Mouse (Mus musculus) CH12.LX (cell line): Measurements from ENCODE around the gene Apba3. TPM values are rescaled to one million over a fixed set of nuclear protein-coding genes. Genes with fewer than 3 reads are reported as not detected.
A peak's percentile ranks its signal among the peaks of the same experiment; 100 is the strongest.

ENCODE experiments used
- DNase-seq: peaks from one replicate; pipeline ENCODE4 v3.0.0-alpha.2; 2013; ENCODE audit errors: extremely low read depth
- H3K27ac ChIP-seq: 2 replicates; pipeline ENCODE4 v1.5.1; 2012; ENCODE audit warnings: low read depth, mild to moderate bottlenecking, control low read depth, moderate library complexity; ENCODE audit not compliant: insufficient read depth
- H3K27me3 ChIP-seq: replicated peaks from 2 replicates; pipeline ENCODE3; 2012; ENCODE audit warnings: inconsistent platforms
- H3K36me3 ChIP-seq, 2 experiments: replicated peaks in 1 of 2; 2 replicates each; pipeline versions ENCODE3 to v1.6.1; 2012; ENCODE audit warnings: inconsistent platforms in 1 of 2, low read length in 1 of 2, mild to moderate bottlenecking in 1 of 2, mixed read lengths in 1 of 2, moderate library complexity in 1 of 2; ENCODE audit not compliant: control insufficient read depth in 1 of 2, insufficient read depth in 1 of 2
- H3K4me1 ChIP-seq, 2 experiments: 2 replicates each; pipeline ENCODE4 v1.6.1; 2012; ENCODE audit warnings: inconsistent platforms in 1 of 2, moderate library complexity in 1 of 2; ENCODE audit not compliant: insufficient read depth in 2 of 2, control insufficient read depth in 1 of 2
- H3K4me2 ChIP-seq: 2 replicates; pipeline ENCODE4 v1.6.1; 2012; ENCODE audit warnings: low read depth, mild to moderate bottlenecking, control low read depth; ENCODE audit not compliant: poor library complexity, insufficient read depth, severe bottlenecking
- H3K4me3 ChIP-seq, 3 experiments: fragments of 150-350 bp in 1 of 3; sonication (generic) in 1 of 3; replicated peaks in 1 of 3; 2 replicates each; pipeline versions ENCODE3 to v1.5.1; 2011 to 2012; ENCODE audit warnings: low read depth in 2 of 3, low read length in 2 of 3, mild to moderate bottlenecking in 2 of 3, moderate library complexity in 2 of 3, control low read depth in 1 of 3, improper control_type of control experiment in 1 of 3, inconsistent platforms in 1 of 3, mixed read lengths in 1 of 3; ENCODE audit not compliant: poor library complexity in 1 of 3
- H3K79me2 ChIP-seq: replicated peaks from 2 replicates; pipeline ENCODE4 v1.6.1; 2012; ENCODE audit warnings: mild to moderate bottlenecking, moderate library complexity; ENCODE audit not compliant: control insufficient read depth, poor library complexity, insufficient read depth, severe bottlenecking; ENCODE audit errors: extremely low read depth
- H3K9ac ChIP-seq: 2 replicates; pipeline ENCODE4 v1.6.1; 2012; ENCODE audit warnings: low read depth, mild to moderate bottlenecking, control low read depth, moderate library complexity; ENCODE audit not compliant: insufficient read depth
- H3K9me3 ChIP-seq: replicated peaks from 2 replicates; pipeline ENCODE3; 2012; ENCODE audit warnings: low read length, inconsistent platforms, mixed read lengths
- CHD2 ChIP-seq: IDR thresholded peaks from 2 replicates; pipeline ENCODE4 v1.6.1; 2011; ENCODE audit warnings: low read length, improper control_type of control experiment
- CTCF ChIP-seq, 2 experiments: IDR thresholded peaks in 1 of 2; conservative IDR thresholded peaks in 1 of 2; 2 replicates each; pipeline ENCODE4 v1.5.1; 2011 to 2012; ENCODE audit warnings: low read depth in 2 of 2, low read length in 2 of 2, improper control_type of control experiment in 1 of 2, inconsistent platforms in 1 of 2, mild to moderate bottlenecking in 1 of 2, moderate library complexity in 1 of 2
- E2F4 ChIP-seq: IDR thresholded peaks from 2 replicates; pipeline ENCODE4 v1.6.1; 2011; ENCODE audit warnings: low read depth, low read length, improper control_type of control experiment; ENCODE audit not compliant: insufficient replicate concordance
- ELF1 ChIP-seq: IDR thresholded peaks from 2 replicates; pipeline ENCODE4 v1.6.1; 2014; ENCODE audit warnings: low read depth, mild to moderate bottlenecking, inconsistent platforms, low read length, improper control_type of control experiment
- GABPA ChIP-seq: IDR thresholded peaks from 2 replicates; pipeline ENCODE4 v1.6.1; 2012; ENCODE audit warnings: low read depth, low read length, improper control_type of control experiment, inconsistent platforms; ENCODE audit not compliant: insufficient replicate concordance
- HCFC1 ChIP-seq: IDR thresholded peaks from 2 replicates; pipeline ENCODE4 v1.6.1; 2012; ENCODE audit warnings: low read depth, mild to moderate bottlenecking, inconsistent platforms, low read length, improper control_type of control experiment
- IRF4 ChIP-seq: IDR thresholded peaks from 2 replicates; pipeline ENCODE4 v1.6.1; 2014; ENCODE audit warnings: low read depth, mild to moderate bottlenecking, inconsistent platforms, low read length, improper control_type of control experiment
- JUN ChIP-seq: IDR thresholded peaks from 2 replicates; pipeline ENCODE4 v1.6.1; 2011; ENCODE audit warnings: low read depth, mild to moderate bottlenecking, low read length, improper control_type of control experiment, moderate library complexity; ENCODE audit not compliant: insufficient read depth
- MAX ChIP-seq: IDR thresholded peaks from 2 replicates; pipeline ENCODE4 v1.6.1; 2011; ENCODE audit warnings: low read length, improper control_type of control experiment
- MEF2A ChIP-seq: IDR thresholded peaks from 2 replicates; pipeline ENCODE4 v1.6.1; 2014; ENCODE audit warnings: low read depth, mild to moderate bottlenecking, inconsistent platforms, low read length, improper control_type of control experiment, borderline replicate concordance
- MYC ChIP-seq: IDR thresholded peaks from 2 replicates; pipeline ENCODE4 v1.6.1; 2011; ENCODE audit warnings: low read depth, mild to moderate bottlenecking, improper control_type of control experiment, low read length
- POLR2A ChIP-seq: IDR thresholded peaks from 2 replicates; pipeline ENCODE4 v1.6.1; 2011; ENCODE audit warnings: low read depth, mild to moderate bottlenecking, improper control_type of control experiment, low read length
- POLR2AphosphoS2 ChIP-seq: IDR thresholded peaks from 2 replicates; pipeline ENCODE4 v1.6.1; 2011; ENCODE audit warnings: low read depth, low read length, improper control_type of control experiment
- RAD21 ChIP-seq: IDR thresholded peaks from 2 replicates; pipeline ENCODE4 v1.6.1; 2011; ENCODE audit warnings: low read depth, mild to moderate bottlenecking, low read length, improper control_type of control experiment, moderate library complexity
- SIN3A ChIP-seq: IDR thresholded peaks from 2 replicates; pipeline ENCODE4 v1.6.1; 2012; ENCODE audit warnings: low read length, improper control_type of control experiment, inconsistent platforms
- TCF12 ChIP-seq: IDR thresholded peaks from 2 replicates; pipeline ENCODE4 v1.6.1; 2014; ENCODE audit warnings: low read depth, mild to moderate bottlenecking, inconsistent platforms, low read length, improper control_type of control experiment
- UBTF ChIP-seq: IDR thresholded peaks from 2 replicates; pipeline ENCODE4 v1.6.1; 2012; ENCODE audit warnings: low read depth, mild to moderate bottlenecking, inconsistent platforms, low read length, improper control_type of control experiment, moderate library complexity
- USF2 ChIP-seq: conservative IDR thresholded peaks from 2 replicates; pipeline ENCODE4 v1.6.1; 2011; ENCODE audit warnings: low read depth, low read length, improper control_type of control experiment
- ZKSCAN1 ChIP-seq: IDR thresholded peaks from 2 replicates; pipeline ENCODE4 v1.6.1; 2012; ENCODE audit warnings: low read depth, inconsistent platforms, low read length, improper control_type of control experiment, borderline replicate concordance
- ZMIZ1 ChIP-seq: IDR thresholded peaks from 2 replicates; pipeline ENCODE4 v1.6.1; 2012; ENCODE audit warnings: low read depth, mild to moderate bottlenecking, inconsistent platforms, low read length, improper control_type of control experiment
- dilution Hi-C: fragments of 300-500 bp; cut with MboI; formaldehyde crosslinking; loops from 2 replicates; pipeline ENCODE4 v1.14.3; 2020; ENCODE audit warnings: low sequenced_read_pairs; ENCODE audit not compliant: extremely low pct_unique_long_range_greater_than_20kb, extremely low pct_ligation_motif_present
- in situ Hi-C: fragments of 300-500 bp; cut with MboI; formaldehyde crosslinking; loops from 3 replicates; pipeline ENCODE4 v1.14.3; 2019; ENCODE audit warnings: low sequenced_read_pairs, low pct_ligation_motif_present, low pct_unique_long_range_greater_than_20kb, mixed read lengths
- polyA plus RNA-seq: library from polyadenylated mRNA; unstranded; fragments of >175 nt; gene quantifications from 2 replicates; pipeline ENCODE4 v1.2.1, GENCODE M21; 2012; ENCODE audit warnings: low read depth; ENCODE audit not compliant: insufficient read length
- total RNA-seq, 2 experiments: library from RNA; depleted of rRNA; stranded (reverse); fragments of 300-350 nt in 1 of 2; fragments of >200 nt in 1 of 2; gene quantifications; 2 replicates each; pipeline ENCODE4 v1.2.3; 2012 to 2014

Apba3 gene
- total and polyA plus RNA-seq, 3 experiments: 40.2 to 149 (median 47.4) TPM

DNA sequence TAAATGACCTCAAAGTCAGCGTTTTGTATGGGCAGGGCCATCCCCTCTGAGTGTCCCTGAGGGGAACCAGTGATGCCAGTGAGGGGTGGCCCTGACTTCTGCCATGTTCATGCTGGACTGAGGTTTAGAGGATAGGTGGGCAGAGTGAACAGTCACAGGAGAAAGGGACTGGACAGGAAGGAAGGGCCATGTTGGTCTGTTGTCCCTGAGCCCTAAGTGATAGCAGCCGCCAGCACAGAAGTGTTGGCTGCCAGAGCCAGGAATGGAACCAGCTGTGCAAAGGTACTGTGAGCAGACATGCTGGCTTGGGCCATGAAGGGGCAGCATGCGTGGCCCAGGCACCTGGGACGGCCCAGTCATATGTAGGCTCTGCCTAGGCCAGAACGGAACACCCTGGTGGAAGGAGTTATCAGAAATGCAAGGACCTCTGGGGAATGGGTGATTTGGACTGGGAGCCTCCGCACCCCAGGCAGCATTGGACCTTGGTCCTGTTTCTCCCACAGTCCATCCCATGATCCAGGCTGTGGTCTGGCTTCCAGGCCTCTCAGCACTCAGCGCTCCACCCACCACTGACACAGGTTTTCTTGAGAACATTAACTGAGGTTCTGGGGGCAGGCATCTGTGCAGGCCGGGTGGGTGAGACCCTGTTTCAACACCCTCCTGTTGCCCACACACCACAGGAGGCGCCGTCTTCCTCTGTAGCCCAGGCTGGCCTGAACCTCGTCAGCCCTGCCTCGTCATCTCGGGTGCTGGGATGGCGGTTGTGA, 33.0 kb downstream of the Apba3 start:
- DNase-seq: no peak
- Histone ChIP-seq H3K4me2 (no peak overlapping the region), H3K36me3 (peaks cover 0 to 28% of the 10 kb centered on the region in 2 experiments), H3K4me3 (no peak overlapping the region), H3K27ac (peak overlapping the region; percentile 87), H3K4me1 (peaks cover 78 to 98% of the 10 kb centered on the region in 2 experiments), H3K9ac (no peak overlapping the region), H3K9me3 (no peaks in the 10 kb centered on the region), H3K79me2 (peaks cover 65% of the 10 kb centered on the region), H3K27me3 (no peaks in the 10 kb centered on the region)
- dilution Hi-C loops: no loop called here
- in situ Hi-C loops: no loop called here
- TF ChIP-seq HCFC1 (no peak), USF2 (no peak), MYC (no peak), SIN3A (no peak), ZMIZ1 (no peak), TCF12 (no peak), MEF2A (no peak)

DNA sequence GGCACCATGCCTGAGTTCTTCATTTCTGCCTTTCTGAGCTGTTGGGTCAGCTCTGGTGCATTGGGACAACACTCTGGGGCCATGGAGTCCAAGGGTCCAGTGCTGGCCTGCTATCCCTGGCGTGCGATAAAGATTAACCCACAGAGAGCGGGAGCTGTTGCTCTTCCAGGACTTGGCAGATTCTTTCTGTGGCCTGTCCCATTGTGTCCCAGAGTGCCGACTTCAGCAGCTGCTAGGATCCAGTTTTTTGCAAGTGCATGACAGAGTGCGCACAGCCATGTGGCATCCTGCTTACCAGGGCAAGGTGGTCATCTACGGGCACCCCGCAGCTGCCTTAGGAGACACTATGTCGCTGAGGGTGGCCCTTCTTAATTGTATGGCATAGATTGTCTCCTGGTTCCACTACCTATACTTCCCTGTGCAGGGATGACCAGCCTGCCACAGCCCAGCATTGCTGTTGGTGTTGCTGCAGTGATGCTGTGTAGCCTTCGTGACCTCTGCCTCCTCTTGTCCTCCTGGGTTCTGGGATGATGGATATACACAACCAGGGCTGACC, 33.7 kb downstream of the Apba3 start:
- no peaks in the 10 kb centered on the region for H3K9me3 ChIP-seq
- DNase-seq: no peak
- dilution Hi-C loops (no loop called here), in situ Hi-C loops (no loop called here)
- no peak overlapping the region for H3K9ac ChIP-seq
- peaks cover 59% of the 10 kb centered on the region for H3K79me2 ChIP-seq
- no peaks in the 10 kb centered on the region for H3K27me3 ChIP-seq
- peaks cover 3 to 27% of the 10 kb centered on the region in 2 experiments for H3K36me3 ChIP-seq
- H3K4me2 ChIP-seq: no peak overlapping the region; the same call in 1 of the 2 replicates
- H3K4me1 ChIP-seq: peaks cover 75 to 97% of the 10 kb centered on the region in 2 experiments
- H3K27ac ChIP-seq: peak overlapping the region; percentile 87
- TF ChIP-seq IRF4 (no peak), GABPA (no peak), CTCF (conservative IDR thresholded peaks at IDR 0.05 in 1 of 2, IDR thresholded peaks at IDR 0.05 in 1 of 2; ENCODE audit: low read depth in 2 of 2, low read length in 2 of 2) (no peak), MAX (peak; percentile 35; the same call in 1 of the 2 replicates), POLR2AphosphoS2 (no peak), CHD2 (no peak), UBTF (0 out of 2 replicates have a peak, but pooled peaks have one; percentile 28), E2F4 (no peak), POLR2A (no peak), JUN (no peak), ZKSCAN1 (no peak), ELF1 (no peak), HCFC1 (no peak), RAD21 (no peak)
- peak overlapping the region in 1 of 3 experiments; percentile 8 for H3K4me3 ChIP-seq
